Mouse (Mus musculus): Measurements from ENCODE around the gene Ppp3ca. TPM values are rescaled to one million over a fixed set of nuclear protein-coding genes. Genes with fewer than 3 reads are reported as not detected.

Ppp3ca gene
- polyA plus RNA-seq, 1 experiment from 2014 or later = 44.8 TPM

GRCm38 (mm10) chr3:136955043-136955442 is 285.1 kb downstream of the Ppp3ca start:
- Histone ChIP-seq H3K27ac (ENCODE audit: low read length) (no peak overlapping the region), H3K4me3 (ENCODE audit: low read length) (no peak overlapping the region), H3K4me2 (ENCODE audit: low read depth, low read length) (no peak overlapping the region), H3K36me3 (ENCODE audit: control insufficient read depth, insufficient read depth) (no peaks in the 10 kb centered on the region), H3K4me1 (ENCODE audit: control insufficient read depth, insufficient read depth, low read length) (no peaks in the 10 kb centered on the region), H3K9ac (ENCODE audit: low read length) (no peak overlapping the region), H3K27me3 (ENCODE audit: control insufficient read depth, insufficient read depth, low read length) (no peaks in the 10 kb centered on the region), H3K9me3 (replicated peaks; ENCODE audit: control insufficient read depth, low read length) (no peaks in the 10 kb centered on the region)
- ATAC-seq (replicated peaks; ENCODE audit: extremely low read depth, insufficient read depth, low FRiP score) = no peak
- WGBS = 84% methylated on average over 2 of the region's 2 CpGs

- no peak overlapping the region for H3K27ac ChIP-seq (ENCODE audit: low read length)
- 85% methylated on average over 3 of the region's 3 CpGs for WGBS
- H3K4me2 ChIP-seq (ENCODE audit: low read depth, low read length) = no peak overlapping the region
- no peaks in the 10 kb centered on the region for H3K36me3 ChIP-seq (ENCODE audit: control insufficient read depth, insufficient read depth)
- H3K4me1 ChIP-seq (ENCODE audit: control insufficient read depth, insufficient read depth, low read length) = no peaks in the 10 kb centered on the region
- H3K9me3 ChIP-seq (replicated peaks; ENCODE audit: control insufficient read depth, low read length) = no peaks in the 10 kb centered on the region
- no peaks in the 10 kb centered on the region for H3K27me3 ChIP-seq (ENCODE audit: control insufficient read depth, insufficient read depth, low read length)
- no peak overlapping the region for H3K9ac ChIP-seq (ENCODE audit: low read length)
- no peak for ATAC-seq (replicated peaks; ENCODE audit: extremely low read depth, insufficient read depth, low FRiP score)
- H3K4me3 ChIP-seq (ENCODE audit: low read length) = no peak overlapping the region
These were observed 290.4 kb downstream of the Ppp3ca start for GRCm38 (mm10) chr3:136960314-136960713.

- Histone ChIP-seq H3K36me3 (ENCODE audit: control insufficient read depth, insufficient read depth) (no peaks in the 10 kb centered on the region), H3K9ac (ENCODE audit: low read length) (no peak overlapping the region), H3K4me3 (ENCODE audit: low read length) (no peak overlapping the region), H3K27ac (ENCODE audit: low read length) (no peak overlapping the region), H3K4me2 (ENCODE audit: low read depth, low read length) (no peak overlapping the region), H3K4me1 (ENCODE audit: control insufficient read depth, insufficient read depth, low read length) (no peaks in the 10 kb centered on the region), H3K9me3 (replicated peaks; ENCODE audit: control insufficient read depth, low read length) (no peaks in the 10 kb centered on the region; the same call in 1 of the 2 replicates), H3K27me3 (ENCODE audit: control insufficient read depth, insufficient read depth, low read length) (no peaks in the 10 kb centered on the region)
- 80% methylated on average over 5 of the region's 5 CpGs for WGBS
- ATAC-seq (replicated peaks; ENCODE audit: extremely low read depth, insufficient read depth, low FRiP score) = no peak
These were observed 296.9 kb downstream of the Ppp3ca start for GRCm38 (mm10) chr3:136966786-136967185.

GRCm38 (mm10) chr3:136967510-136967909 is 297.6 kb downstream of the Ppp3ca start:
- no peak for ATAC-seq (replicated peaks; ENCODE audit: extremely low read depth, insufficient read depth, low FRiP score)
- no peaks in the 10 kb centered on the region for H3K36me3 ChIP-seq (ENCODE audit: control insufficient read depth, insufficient read depth)
- no peak overlapping the region for H3K4me3 ChIP-seq (ENCODE audit: low read length)
- H3K27ac ChIP-seq (ENCODE audit: low read length) = no peak overlapping the region
- H3K4me2 ChIP-seq (ENCODE audit: low read depth, low read length) = no peak overlapping the region
- 72% methylated on average over 2 of the region's 2 CpGs for WGBS
- H3K9ac ChIP-seq (ENCODE audit: low read length) = no peak overlapping the region
- H3K9me3 ChIP-seq (replicated peaks; ENCODE audit: control insufficient read depth, low read length) = no peaks in the 10 kb centered on the region; the same call in 1 of the 2 replicates
- H3K4me1 ChIP-seq (ENCODE audit: control insufficient read depth, insufficient read depth, low read length) = no peaks in the 10 kb centered on the region
- H3K27me3 ChIP-seq (ENCODE audit: control insufficient read depth, insufficient read depth, low read length) = no peaks in the 10 kb centered on the region

- no peak overlapping the region for H3K4me2 ChIP-seq (ENCODE audit: low read depth, low read length)
- ATAC-seq (replicated peaks; ENCODE audit: extremely low read depth, insufficient read depth, low FRiP score) = no peak
- H3K27ac ChIP-seq (ENCODE audit: low read length) = no peak overlapping the region
- no peaks in the 10 kb centered on the region for H3K36me3 ChIP-seq (ENCODE audit: control insufficient read depth, insufficient read depth)
- H3K9ac ChIP-seq (ENCODE audit: low read length) = no peak overlapping the region
- no peak overlapping the region for H3K4me3 ChIP-seq (ENCODE audit: low read length)
- no peaks in the 10 kb centered on the region for H3K27me3 ChIP-seq (ENCODE audit: control insufficient read depth, insufficient read depth, low read length)
- no peaks in the 10 kb centered on the region; the same call in 1 of the 2 replicates for H3K9me3 ChIP-seq (replicated peaks; ENCODE audit: control insufficient read depth, low read length)
- H3K4me1 ChIP-seq (ENCODE audit: control insufficient read depth, insufficient read depth, low read length) = no peaks in the 10 kb centered on the region
- WGBS = 53% methylated on average over 4 of the region's 4 CpGs
These were observed 299.9 kb downstream of the Ppp3ca start for GRCm38 (mm10) chr3:136969796-136970195.

GRCm38 (mm10) chr3:136977859-136978258 is 307.9 kb downstream of the Ppp3ca start:
- no peak for ATAC-seq (replicated peaks; ENCODE audit: extremely low read depth, insufficient read depth, low FRiP score)

GRCm38 (mm10) chr3:136980915-136981588 is 311.1 kb downstream of the Ppp3ca start:
- no peak overlapping the region for H3K9ac ChIP-seq (ENCODE audit: low read length)
- no peaks in the 10 kb centered on the region for H3K4me1 ChIP-seq (ENCODE audit: control insufficient read depth, insufficient read depth, low read length)
- ATAC-seq (replicated peaks; ENCODE audit: extremely low read depth, insufficient read depth, low FRiP score) = no peak
- no peak overlapping the region for H3K4me3 ChIP-seq (ENCODE audit: low read length)
- H3K9me3 ChIP-seq (replicated peaks; ENCODE audit: control insufficient read depth, low read length) = no peaks in the 10 kb centered on the region
- 77% methylated on average over 5 of the region's 5 CpGs for WGBS
- H3K27me3 ChIP-seq (ENCODE audit: control insufficient read depth, insufficient read depth, low read length) = no peaks in the 10 kb centered on the region
- H3K4me2 ChIP-seq (ENCODE audit: low read depth, low read length) = no peak overlapping the region
- no peak overlapping the region for H3K27ac ChIP-seq (ENCODE audit: low read length)
- no peaks in the 10 kb centered on the region for H3K36me3 ChIP-seq (ENCODE audit: control insufficient read depth, insufficient read depth)

More at GRCm38 (mm10) chr3:136977859-136978258, 307.9 kb downstream of the Ppp3ca start:
- Histone ChIP-seq H3K27ac (ENCODE audit: low read length) (no peak overlapping the region), H3K36me3 (ENCODE audit: control insufficient read depth, insufficient read depth) (no peaks in the 10 kb centered on the region), H3K4me3 (ENCODE audit: low read length) (no peak overlapping the region), H3K4me2 (ENCODE audit: low read depth, low read length) (no peak overlapping the region), H3K4me1 (ENCODE audit: control insufficient read depth, insufficient read depth, low read length) (no peaks in the 10 kb centered on the region), H3K9ac (ENCODE audit: low read length) (no peak overlapping the region), H3K9me3 (replicated peaks; ENCODE audit: control insufficient read depth, low read length) (no peaks in the 10 kb centered on the region), H3K27me3 (ENCODE audit: control insufficient read depth, insufficient read depth, low read length) (no peaks in the 10 kb centered on the region)
- WGBS = 61% methylated on average over 1 of the region's 1 CpGs

GRCm38 (mm10) chr3:136981589-136981924 is 311.6 kb downstream of the Ppp3ca start:
- Histone ChIP-seq H3K36me3 (ENCODE audit: control insufficient read depth, insufficient read depth) (no peaks in the 10 kb centered on the region), H3K27ac (ENCODE audit: low read length) (no peak overlapping the region), H3K9me3 (replicated peaks; ENCODE audit: control insufficient read depth, low read length) (no peaks in the 10 kb centered on the region), H3K4me1 (ENCODE audit: control insufficient read depth, insufficient read depth, low read length) (no peaks in the 10 kb centered on the region), H3K27me3 (ENCODE audit: control insufficient read depth, insufficient read depth, low read length) (no peaks in the 10 kb centered on the region), H3K9ac (ENCODE audit: low read length) (no peak overlapping the region), H3K4me2 (ENCODE audit: low read depth, low read length) (no peak overlapping the region), H3K4me3 (ENCODE audit: low read length) (no peak overlapping the region)
- 75% methylated on average over 4 of the region's 4 CpGs for WGBS
- no peak for ATAC-seq (replicated peaks; ENCODE audit: extremely low read depth, insufficient read depth, low FRiP score)

GRCm38 (mm10) chr3:136982021-136982420 is 312.1 kb downstream of the Ppp3ca start:
- Histone ChIP-seq H3K9ac (ENCODE audit: low read length) (no peak overlapping the region), H3K4me3 (ENCODE audit: low read length) (no peak overlapping the region), H3K4me2 (ENCODE audit: low read depth, low read length) (no peak overlapping the region), H3K4me1 (ENCODE audit: control insufficient read depth, insufficient read depth, low read length) (no peaks in the 10 kb centered on the region), H3K36me3 (ENCODE audit: control insufficient read depth, insufficient read depth) (no peaks in the 10 kb centered on the region), H3K27ac (ENCODE audit: low read length) (no peak overlapping the region), H3K9me3 (replicated peaks; ENCODE audit: control insufficient read depth, low read length) (no peaks in the 10 kb centered on the region), H3K27me3 (ENCODE audit: control insufficient read depth, insufficient read depth, low read length) (no peaks in the 10 kb centered on the region)
- ATAC-seq (replicated peaks; ENCODE audit: extremely low read depth, insufficient read depth, low FRiP score) = no peak
- 82% methylated on average over 11 of the region's 11 CpGs for WGBS
